Mouse (Mus musculus) left cerebral cortex, adult 2 months (tissue): Measurements from ENCODE around the gene Hnrnpul1. TPM values are rescaled to one million over a fixed set of nuclear protein-coding genes. Genes with fewer than 3 reads are reported as not detected.
"Not testable (repeated sequence)": the region's sequence is repeated elsewhere in the genome, so short reads cannot be mapped to it uniquely, and the experiment has no call there.

Source experiments
- DNase-seq, 2 experiments: peaks; one replicate each; pipeline ENCODE4 v3.0.0; 2021 to 2022; ENCODE audit warnings: low spot score in 2 of 2, mixed read lengths in 1 of 2; ENCODE audit errors: extremely low spot score in 1 of 2
- H3K27ac ChIP-seq: fragments of 200-600 bp; 2 replicates; pipeline ENCODE4 v1.8.1; 2022
- H3K4me3 ChIP-seq: fragments of 200-600 bp; 2 replicates; pipeline ENCODE4 v1.8.1; 2022
- CTCF ChIP-seq: fragments of 200-600 bp; IDR thresholded peaks from 2 replicates; pipeline ENCODE4 v1.8.1; 2022; ENCODE audit warnings: antibody characterized with exemption, mild to moderate bottlenecking, moderate library complexity
- intact Hi-C: fragments of 180-260 bp; cut with DNase I; formaldehyde crosslinking; loops from one replicate; pipeline ENCODE4 v1.15.1; 2025
- long read RNA-seq, 2 experiments: library from polyadenylated mRNA; stranded (forward); transcript quantifications; one replicate each; pipeline ENCODE4 v2.0.0; 2021; ENCODE audit warnings: borderline mapping rate in 2 of 2
- total RNA-seq, 2 experiments: library from RNA; stranded (reverse); gene quantifications; 2 replicates each; pipeline ENCODE4 v1.2.3; 2021

The Hnrnpul1 gene
- 100 to 1,000 TPM in 1 of 2 experiments, 10 to 100 TPM in 1; 96.5 to 101 TPM for total RNA-seq
- long read RNA-seq, experiment 1, transcript Hnrnpul1-201 (15 exons, 3,354 nt): minor isoform, 8 of 93 reads
- long read RNA-seq, experiment 1, transcript Hnrnpul1-205 (15 exons, 3,784 nt): major isoform, 71 of 93 reads
- long read RNA-seq, experiment 1, partial matches to known transcripts: 8 of 93 reads
- long read RNA-seq, experiment 1, other reads (novel, unspliced or antisense): 3 of 93 reads
- long read RNA-seq, experiment 2, transcript Hnrnpul1-205 (15 exons, 3,784 nt): major isoform, 52 of 77 reads
- long read RNA-seq, experiment 2, transcript Hnrnpul1-201 (15 exons, 3,354 nt): minor isoform, 7 of 77 reads
- long read RNA-seq, experiment 2, partial matches to known transcripts: 12 of 77 reads
- long read RNA-seq, experiment 2, other reads (novel, unspliced or antisense): 4 of 77 reads

DNA sequence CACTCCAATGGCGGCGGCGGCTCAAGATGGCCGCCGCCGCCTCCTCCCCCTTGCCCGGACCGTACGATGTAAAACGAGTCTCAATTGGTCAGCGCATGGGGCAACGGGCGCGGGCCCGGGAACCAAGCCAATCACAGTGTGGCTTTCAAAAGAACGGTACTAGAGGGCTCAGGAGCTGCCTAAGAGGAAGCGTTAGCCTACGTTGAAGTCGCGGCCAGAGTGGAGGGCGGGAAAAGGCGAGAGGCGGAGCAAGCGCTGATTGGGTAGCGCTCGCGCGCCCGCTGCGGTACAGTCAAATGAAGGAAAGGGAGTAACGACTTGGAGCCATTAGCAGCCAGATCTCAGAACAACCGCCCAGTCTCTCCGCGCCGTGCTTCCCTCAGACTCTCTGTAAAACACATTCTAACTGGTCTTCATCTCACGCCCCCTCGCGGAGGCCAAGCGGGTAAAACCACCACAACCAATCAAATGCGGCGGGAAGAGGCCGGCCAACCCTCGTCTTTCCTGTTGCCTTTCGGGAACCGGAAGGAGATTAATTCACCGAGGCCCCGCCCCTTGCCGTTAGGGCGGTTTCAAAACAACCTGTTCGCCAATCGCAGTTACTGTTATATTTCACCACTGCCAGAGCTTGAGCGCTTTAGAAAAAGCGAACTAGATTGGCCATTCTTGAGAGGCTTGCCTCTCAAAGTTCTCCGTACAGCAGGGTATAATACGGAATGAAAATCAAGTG is at the start of gene Hnrnpul1:
Gene Hnrnpul1 (minus strand): TSS at position 20 of the 730 bp plus-strand sequence.
- DNase-seq: peak; percentile 99 to 100
- H3K27ac ChIP-seq: peak within 1 kb of the TSS; percentile 94
- intact Hi-C loops: loop anchor here (5.0 to 10.0 kb wide), 2 partner anchors 38 to 1440 kb away; partner anchors contain the start of genes Ccdc97 and Zfp94
- H3K4me3 ChIP-seq: peak within 1 kb of the TSS; percentile 98
- peak; percentile 27 for TF ChIP-seq CTCF

DNA sequence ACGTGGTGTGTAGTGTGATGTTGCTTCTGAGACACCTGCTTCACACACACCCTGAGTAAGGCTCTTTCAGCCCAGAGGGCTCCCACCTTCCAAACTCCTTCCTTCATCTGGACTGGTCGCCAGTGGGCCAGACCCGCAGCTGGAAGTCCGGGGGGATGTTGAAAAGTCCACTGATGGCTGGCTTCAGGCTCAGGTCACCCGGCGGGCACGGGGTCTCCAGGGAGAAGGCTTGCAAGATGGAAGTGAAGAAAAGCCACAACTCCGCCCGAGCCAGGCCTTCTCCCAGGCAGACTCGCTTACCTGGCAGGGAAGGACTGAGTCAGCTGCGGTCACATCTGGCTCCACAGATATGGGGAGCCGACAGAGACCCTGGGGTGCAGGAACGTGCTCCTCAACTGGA is 48.9 kb upstream of the Hnrnpul1 start:
- H3K4me3 ChIP-seq: no peak overlapping the region
- intact Hi-C loops: no loop called here
- TF ChIP-seq CTCF: no peak
- no peak overlapping the region for H3K27ac ChIP-seq
- DNase-seq: no peak

DNA sequence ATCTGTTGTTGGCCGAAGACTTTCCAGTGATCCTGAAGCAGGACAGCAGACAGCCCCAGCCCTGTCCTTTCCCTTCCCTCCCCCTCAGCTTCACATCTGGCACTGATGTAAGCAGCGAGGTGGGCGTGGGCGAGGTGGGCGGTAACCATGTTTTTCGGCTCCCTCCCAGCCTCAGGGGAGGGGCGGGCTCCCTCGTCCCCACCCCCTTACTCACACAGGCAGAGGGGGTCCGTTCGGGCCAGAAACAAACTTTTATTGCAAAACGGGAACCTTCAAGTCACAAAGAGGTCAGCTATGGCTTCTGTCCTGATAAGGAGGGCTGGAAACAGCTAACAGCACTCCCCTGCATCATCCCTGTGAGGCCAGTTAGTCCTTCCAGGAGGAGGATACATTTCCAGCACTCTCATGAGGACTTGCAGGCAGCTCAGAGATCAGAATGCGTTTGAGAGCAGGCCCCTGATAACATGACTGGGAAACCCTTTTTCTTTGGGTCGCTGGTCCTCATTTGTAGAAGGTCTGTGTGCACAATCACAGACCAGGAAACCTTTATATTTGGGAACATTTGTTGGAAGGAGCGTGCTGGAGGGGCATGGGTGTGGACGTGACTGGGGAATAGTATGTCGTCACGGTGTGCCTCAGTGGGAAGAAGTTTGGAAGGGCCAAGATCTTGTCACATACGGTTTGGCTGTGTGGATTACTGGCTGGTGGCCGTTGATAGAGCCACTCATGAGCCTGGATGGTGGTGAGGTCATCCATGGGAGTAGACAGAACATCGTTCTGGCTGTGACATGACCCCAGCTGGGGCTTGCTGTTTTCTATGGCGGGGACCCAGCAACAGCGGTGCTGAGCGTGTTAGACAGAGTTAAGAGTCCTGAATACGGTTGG is 47.9 kb upstream of the Hnrnpul1 start:
- intact Hi-C loops: no loop called here
- DNase-seq: no peak

DNA sequence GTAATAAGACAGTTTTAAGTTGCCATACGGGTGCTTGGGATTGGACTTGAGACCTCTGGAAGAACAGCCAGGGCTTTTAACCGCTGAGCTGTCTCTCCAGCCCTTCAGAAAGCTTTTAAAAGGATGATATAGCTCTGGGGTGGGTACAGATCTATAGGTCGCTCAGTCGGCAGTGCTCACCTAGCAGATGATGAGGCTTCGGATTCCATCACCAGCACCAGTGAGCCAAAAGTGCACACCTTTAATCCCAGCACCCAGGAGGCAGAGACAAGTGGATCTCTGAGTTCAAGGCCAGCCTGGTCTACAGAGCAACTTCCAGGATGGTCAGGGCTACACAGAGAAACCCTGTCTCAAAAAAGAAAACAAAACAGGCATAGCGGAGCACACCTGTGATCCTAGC is 46.5 kb upstream of the Hnrnpul1 start:
- intact Hi-C loops: no loop called here
- Histone ChIP-seq H3K4me3 (no peak overlapping the region), H3K27ac (no peak overlapping the region)
- no peak for DNase-seq
- TF ChIP-seq CTCF: no peak

More for the DNA sequence above, 47.9 kb upstream of the Hnrnpul1 start:
- Histone ChIP-seq H3K4me3 (no peak overlapping the region), H3K27ac (no peak overlapping the region)
- no peak for TF ChIP-seq CTCF

GRCm38 (mm10) chr7:25799369-25799768 is 44.8 kb upstream of the Hnrnpul1 start:
- Histone ChIP-seq H3K27ac (no peak overlapping the region), H3K4me3 (no peak overlapping the region)
- TF ChIP-seq CTCF: no peak
- intact Hi-C loops: no loop called here
- no peak for DNase-seq

GRCm38 (mm10) chr7:25798540-25798939 is 44.0 kb upstream of the Hnrnpul1 start:
- intact Hi-C loops: no loop called here
- DNase-seq: no peak
- no peak overlapping the region for H3K4me3 ChIP-seq
- no peak overlapping the region for H3K27ac ChIP-seq
- TF ChIP-seq CTCF: no peak; the same call in 1 of the 2 replicates

DNA sequence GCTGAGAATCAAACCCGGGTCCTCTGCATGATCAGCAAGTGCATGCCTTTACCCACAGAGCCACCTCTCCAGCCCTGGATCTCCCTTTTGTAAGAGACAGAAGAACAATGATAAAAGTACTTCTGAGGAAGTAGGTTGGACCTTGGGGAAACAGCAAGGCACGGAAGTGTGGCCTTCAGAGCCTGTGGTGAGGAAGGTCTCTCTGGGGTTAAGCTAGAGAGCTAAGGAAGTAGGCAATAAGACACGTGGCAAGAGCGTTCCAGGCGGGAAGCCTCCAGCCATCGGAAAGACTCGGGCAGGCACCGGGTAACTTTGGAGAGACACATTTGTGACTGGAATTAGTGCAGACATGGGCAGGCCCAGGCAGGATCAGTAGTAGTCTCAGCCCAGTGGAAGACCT is 40.2 kb upstream of the Hnrnpul1 start:
- TF ChIP-seq CTCF: no peak
- intact Hi-C loops: no loop called here
- no peak for DNase-seq
- H3K4me3 ChIP-seq: no peak overlapping the region
- H3K27ac ChIP-seq: no peak overlapping the region

DNA sequence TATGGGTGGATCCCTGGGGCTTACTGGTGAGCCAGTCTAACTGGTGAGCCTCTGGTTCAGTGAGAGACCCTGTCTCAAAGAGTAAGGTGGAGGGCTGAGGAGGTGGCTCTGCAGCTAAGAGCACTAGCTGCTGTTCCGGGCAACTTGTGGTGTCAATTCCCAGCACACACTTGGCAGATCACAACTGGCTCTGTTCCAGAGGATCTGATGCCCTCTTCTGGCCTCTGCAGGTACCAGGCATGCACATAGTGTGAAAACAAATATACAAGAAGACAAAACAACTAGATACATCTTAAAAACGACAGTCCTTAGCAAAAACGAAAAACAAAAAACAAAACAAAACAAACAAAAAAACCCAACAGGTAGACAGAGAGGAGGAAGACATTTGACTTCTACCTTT is 39.1 kb upstream of the Hnrnpul1 start:
- no peak overlapping the region for H3K27ac ChIP-seq
- no peak overlapping the region for H3K4me3 ChIP-seq
- TF ChIP-seq CTCF: peak; percentile 13
- intact Hi-C loops: no loop called here
- no peak for DNase-seq

DNA sequence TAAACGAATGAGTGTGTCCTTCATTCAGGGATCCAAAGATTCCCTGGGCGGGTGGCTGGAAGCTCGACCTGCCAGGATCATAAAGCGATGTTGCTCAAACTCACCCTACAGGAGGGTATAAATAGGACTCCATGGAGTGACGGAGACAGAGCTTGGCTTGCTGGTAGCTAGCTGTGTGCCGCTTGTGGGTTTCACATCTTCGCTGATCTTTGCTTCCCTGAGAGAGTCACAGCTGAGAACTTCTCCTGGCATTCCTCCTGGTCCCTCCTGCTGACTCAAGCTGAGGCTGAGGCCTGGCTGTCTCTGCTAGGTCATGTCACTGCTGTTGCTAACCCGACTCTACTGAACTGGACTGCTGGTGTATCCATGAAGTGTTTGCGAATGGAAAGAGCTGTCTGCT is 38.4 kb upstream of the Hnrnpul1 start:
- intact Hi-C loops, DNase-seq, H3K4me3 ChIP-seq, H3K27ac ChIP-seq: not testable (repeated sequence)

DNA sequence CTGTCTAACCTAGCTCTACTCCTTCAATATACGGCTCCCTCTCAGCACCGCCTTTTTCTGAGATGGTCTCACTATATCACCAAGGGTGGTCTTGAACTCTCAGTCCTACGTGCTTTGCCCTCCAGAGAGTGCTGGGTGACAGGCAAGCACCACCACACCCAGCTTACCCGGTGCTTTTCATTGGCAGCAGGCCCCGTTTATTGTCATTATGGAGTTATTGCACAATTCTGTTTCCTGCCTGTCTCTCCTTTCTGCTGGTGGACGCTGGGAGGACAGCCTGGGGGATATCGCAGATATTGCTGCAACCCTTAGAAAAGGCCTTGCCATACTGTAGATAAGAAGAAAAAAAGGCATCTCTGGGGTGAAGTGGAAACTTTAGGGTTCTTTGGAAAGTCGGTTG is 36.1 kb upstream of the Hnrnpul1 start:
- Histone ChIP-seq H3K4me3 (no peak overlapping the region), H3K27ac (no peak overlapping the region)
- DNase-seq: no peak
- intact Hi-C loops: no loop called here
- TF ChIP-seq CTCF: no peak

GRCm38 (mm10) chr7:25789129-25789440 is 34.5 kb upstream of the Hnrnpul1 start:
- H3K4me3 ChIP-seq: no peak overlapping the region
- H3K27ac ChIP-seq: no peak overlapping the region
- no peak for TF ChIP-seq CTCF
- DNase-seq: no peak
- intact Hi-C loops: no loop called here
